Mouse (Mus musculus): ENCODE data around the gene Zfp784. TPM values are rescaled to one million over a fixed set of nuclear protein-coding genes. Genes with fewer than 3 reads are reported as not detected.

Gene Zfp784
- 1 to 10 TPM; 5.8 to 7.0 TPM for total RNA-seq (2023)

GRCm38 (mm10) chr7:5038109-5038732 lies at the start of gene Zfp784:
Zfp784 (minus strand) TSS chr7:5038446.

DNA sequence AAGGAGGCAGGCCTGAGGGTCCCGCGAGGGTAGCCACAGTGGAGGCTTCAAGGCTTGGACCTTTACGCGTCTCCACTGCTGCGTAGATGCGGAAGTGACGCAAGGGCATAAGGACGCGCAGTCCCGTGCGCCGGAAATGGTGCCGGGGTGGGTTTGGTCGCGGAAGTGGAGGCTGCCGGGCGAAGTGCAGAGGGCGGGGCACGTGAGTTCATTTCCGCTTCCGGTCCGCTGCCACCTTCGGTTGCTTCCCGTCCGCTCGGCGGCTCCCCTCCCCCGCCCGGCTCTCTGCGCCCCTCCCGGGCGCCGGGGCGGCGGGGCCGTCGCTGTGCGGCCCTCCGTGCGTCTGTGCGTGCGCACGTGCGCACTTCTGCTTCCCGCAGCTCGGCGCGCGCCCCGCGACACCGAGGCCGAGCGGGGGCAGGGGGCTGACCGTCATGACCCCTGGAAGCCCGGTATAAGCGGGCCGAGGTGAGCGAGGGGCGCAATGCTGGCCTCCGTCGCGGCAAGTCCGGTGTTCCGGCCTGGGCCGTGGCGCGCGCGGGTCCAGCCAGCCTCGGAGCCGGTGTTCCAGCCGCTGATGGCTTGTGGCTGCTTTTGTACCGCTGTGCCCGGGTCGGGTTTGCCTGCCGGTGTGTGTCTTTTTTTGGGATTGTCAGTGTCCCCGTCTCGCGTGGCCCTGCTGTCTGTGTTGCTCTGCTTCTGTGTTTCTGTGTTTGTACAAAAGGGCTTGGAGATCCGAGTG lies 41.9 kb upstream of the Zfp784 start, which contains the start of gene Epn1:
Gene Epn1, plus strand, starts transcription at position 226 of the 742 bp plus-strand sequence.

DNA sequence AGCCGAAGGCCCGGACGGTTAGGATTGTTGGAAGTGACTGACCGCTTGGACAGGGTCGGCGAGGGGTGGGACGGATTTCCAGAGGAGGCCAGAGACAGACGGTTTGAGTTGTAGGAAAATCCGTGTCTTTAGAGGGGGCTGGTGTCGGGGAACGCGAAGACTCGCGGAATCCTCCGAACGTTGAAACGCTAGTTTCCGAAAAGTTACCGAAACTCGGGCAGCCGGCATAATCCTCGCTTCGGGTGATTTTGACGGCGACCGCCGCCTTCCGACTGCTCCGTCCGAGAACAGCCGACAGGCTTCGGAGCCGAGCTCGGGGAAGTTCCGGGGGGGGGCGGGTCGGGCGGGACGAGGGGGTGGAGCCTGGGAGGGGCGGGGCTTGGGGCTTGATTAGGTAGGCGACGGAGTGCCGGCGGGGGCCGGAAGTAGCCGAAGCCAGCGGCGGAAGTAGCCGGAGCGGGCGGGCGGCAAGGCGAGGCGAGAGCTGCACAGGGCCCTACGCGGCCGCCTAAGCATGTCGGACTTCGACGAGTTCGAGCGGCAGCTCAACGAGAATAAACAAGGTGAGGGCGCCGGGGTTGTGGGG lies 23.6 kb upstream of the Zfp784 start, which contains the start of gene U2af2:
Gene U2af2, plus strand, starts transcription at position 370 of the 586 bp plus-strand sequence.

DNA sequence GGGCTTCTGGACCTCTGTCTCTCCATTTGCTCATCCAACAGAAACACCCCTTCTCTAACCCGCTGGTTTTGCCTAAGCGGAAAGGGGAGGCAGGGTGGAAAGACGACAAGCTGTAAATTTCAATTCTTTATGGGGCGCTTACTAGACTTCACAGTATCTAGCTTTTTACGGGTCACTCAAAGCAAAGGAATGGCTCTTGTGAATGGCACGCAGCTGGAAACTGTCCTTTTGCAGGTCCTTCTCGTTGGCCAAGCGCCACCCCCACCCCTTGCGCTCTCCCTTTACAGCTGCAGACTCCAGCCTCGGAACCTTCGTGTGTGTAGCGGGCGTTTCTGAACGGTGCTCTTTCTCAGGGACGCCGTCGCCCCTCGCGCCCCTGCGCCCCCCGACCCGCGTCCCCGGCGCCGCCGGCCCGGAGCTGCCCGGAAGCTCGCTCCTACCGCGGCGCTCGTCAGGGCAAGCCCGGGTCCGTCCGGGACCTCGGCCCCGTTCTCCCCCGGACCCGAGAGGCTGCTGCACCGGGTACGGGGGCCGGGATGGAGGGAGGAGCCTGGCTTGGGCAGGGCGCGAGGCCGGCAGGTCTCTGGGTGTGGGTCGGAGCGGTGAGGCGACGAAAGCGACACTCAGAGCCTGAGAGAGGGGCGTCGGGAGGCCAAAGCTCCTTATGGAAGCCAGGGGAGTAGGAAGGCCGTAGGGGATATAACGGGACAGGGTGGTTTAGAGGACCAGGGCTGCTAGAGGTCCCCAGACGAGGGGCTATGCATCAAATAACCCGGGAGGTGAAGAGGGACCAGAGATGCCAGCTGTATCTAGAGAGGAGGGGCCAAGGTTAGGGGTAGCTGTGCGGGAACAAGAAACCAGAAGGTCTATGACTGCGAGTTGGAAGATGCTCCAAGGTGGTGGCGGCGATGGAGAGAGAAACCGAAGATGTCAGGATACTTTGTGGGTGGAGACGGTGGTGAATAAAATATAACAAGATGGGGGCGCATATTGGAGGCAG lies 13.2 kb upstream of the Zfp784 start, which contains the start of gene Zfp580:
Gene Zfp580, plus strand, starts transcription at position 346 of the 1,000 bp plus-strand sequence.

DNA sequence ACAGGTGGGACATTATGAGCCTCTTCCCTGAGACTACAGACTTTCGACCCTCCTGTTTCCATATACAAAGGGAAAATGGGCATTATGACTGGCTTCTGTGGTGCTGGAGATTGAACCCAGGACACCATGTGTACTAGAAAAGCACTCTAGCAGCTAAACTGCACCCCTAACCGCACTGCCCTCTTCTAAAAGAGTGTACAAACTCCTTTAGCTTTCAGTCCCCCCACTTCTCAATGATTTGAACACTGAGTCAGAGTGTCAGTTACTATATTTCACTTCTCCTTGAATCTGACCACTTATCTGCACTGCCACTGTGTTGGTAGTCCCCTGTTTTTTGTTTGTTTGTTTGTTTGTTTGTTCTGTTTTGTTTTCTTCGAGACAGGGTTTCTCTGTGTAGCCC lies 4.4 kb downstream of the Zfp784 start, which contains the start of gene 4632433K11Rik:
Gene 4632433K11Rik, plus strand, starts transcription at position 301 of the 400 bp plus-strand sequence.

DNA sequence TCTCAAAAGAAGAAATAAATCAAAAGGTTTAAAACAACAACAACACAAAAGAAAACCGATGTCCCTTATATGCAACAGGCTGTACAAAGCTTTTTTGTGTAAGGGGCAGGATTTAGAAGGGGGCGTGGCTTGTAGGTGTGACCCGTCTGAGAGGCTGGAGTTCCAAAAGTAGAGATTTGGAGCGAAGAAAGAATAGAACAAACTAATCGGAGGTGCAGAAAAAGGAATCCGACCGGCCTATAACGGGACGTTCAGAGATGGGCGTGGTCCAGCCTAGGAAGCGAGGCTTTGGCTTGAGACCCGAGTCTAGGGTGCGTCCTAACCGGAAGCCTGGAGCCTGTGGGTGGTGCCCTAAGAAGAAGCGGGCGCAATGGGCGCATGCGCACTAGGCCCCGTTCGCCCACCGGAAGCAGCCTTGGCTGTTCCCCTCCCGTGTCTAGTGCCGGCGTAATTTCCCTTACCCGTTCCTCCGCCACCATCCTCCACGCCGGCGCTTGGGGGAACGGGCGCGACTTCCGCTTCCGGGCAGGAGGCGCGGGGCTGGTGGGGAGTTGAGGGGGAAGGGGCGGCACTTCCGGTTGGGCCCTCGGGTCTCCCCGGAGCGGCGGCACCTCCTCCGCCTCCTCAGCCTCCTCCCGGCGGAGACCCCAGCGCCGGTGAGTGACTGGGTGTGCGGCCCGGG lies 18.1 kb downstream of the Zfp784 start, which contains the start of the genes Zfp865 and Ccdc106:
Gene Zfp865, plus strand, starts transcription at position 377 of the 682 bp plus-strand sequence.
Gene Ccdc106, plus strand, starts transcription at position 554 of the 682 bp plus-strand sequence.

GRCm38 (mm10) chr7:5015118-5016001 lies 22.9 kb downstream of the Zfp784 start, which contains the start of gene Gm44973:
Gm44973 (plus strand) TSS chr7:5015496.

GRCm38 (mm10) chr7:5014251-5015117 lies 23.8 kb downstream of the Zfp784 start, which contains the start of the genes Zfp524 and Fiz1:
Zfp524 (plus strand) TSS chr7:5014415.
Fiz1 (minus strand) TSS chr7:5014697.

DNA sequence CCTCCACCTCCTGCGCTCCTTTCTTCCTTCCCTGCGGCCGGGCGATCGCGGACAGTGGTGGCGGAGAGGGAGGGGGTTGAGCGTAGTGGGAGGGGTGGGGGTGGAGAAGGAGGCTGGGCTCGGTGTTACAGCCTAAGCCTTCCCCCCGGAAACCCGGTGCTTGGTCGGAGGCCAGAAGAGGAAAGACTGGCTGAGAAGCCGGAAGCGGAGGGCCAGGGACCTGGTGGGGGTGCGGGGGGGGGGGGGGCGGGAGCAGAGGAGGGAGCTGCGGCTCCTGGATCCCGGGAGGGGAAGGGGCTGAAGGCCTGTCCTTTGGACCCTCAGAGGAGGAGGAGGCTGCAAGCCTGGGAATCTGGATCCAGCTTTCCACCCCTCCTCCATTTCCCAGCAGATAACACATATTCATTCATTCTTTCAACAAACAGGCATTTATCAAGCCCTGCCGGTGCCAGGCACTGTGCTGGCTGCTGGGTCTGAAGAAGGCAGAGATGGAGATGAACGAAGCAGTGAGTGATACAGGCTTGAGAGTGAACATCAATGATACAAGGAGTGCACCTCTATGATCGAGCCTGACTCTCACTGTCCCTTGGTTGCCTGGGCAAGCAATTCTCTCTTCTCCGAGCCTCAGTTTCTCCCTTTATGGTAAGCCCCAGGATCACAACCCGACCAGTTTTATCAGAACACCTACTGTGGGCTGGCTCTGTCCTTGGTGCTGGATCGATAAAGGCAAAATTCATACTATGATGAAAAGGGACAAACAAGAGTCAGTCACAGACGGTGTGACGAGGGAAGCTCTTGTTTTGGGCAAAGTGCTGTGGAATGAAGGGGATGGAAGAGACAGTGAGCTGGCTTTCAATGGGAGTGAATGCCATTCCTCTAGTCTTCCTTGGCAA lies 42.0 kb downstream of the Zfp784 start, which contains the start of gene Zfp579:
Gene Zfp579, minus strand, starts transcription at position 156 of the 893 bp plus-strand sequence.

Other genes starting within 250 kb of the Zfp784 start
- 1 to 10 TPM; 2.2 to 3.2 TPM for gene Tmem238, start 248.8 kb downstream of the Zfp784 start, total RNA-seq (2023)
- gene Rpl28, start 245.6 kb downstream of the Zfp784 start, total RNA-seq (2023) = 1,000 to 10,000 TPM; 1,616 to 1,738 TPM
- 100 to 1,000 TPM; 115 to 155 TPM for gene Ube2s, start 225.9 kb downstream of the Zfp784 start, total RNA-seq (2023)
- 1 to 10 TPM; 1.5 to 2.2 TPM for gene Shisa7, start 193.8 kb downstream of the Zfp784 start, total RNA-seq (2023)
- 10 to 100 TPM in 1 of 2 experiments, 1 to 10 TPM in 1; 8.1 to 13.1 TPM for gene Isoc2b, start 168.2 kb downstream of the Zfp784 start, total RNA-seq (2023)
- 10 to 100 TPM; 11.1 to 11.2 TPM for gene Isoc2a, start 161.3 kb downstream of the Zfp784 start, total RNA-seq (2023)
- gene Gm36210, start 131.9 kb downstream of the Zfp784 start, total RNA-seq (2023) = not detected
- gene Zfp628, start 123.2 kb downstream of the Zfp784 start, total RNA-seq (2023) = 10 to 100 TPM; 32.8 to 34.2 TPM
- 10 to 100 TPM in 1 of 2 experiments, 1 to 10 TPM in 1; 6.6 to 10.6 TPM for gene Nat14, start 116.4 kb downstream of the Zfp784 start, total RNA-seq (2023)
- gene Ssc5d, start 112.7 kb downstream of the Zfp784 start, total RNA-seq (2023) = under 1 TPM in 1 of 2 experiments, not detected in 1; 0.41 TPM
- gene Sbk2, start 74.0 kb downstream of the Zfp784 start, total RNA-seq (2023) = under 1 TPM; 0.33 to 0.87 TPM
- gene Sbk3, start 67.3 kb downstream of the Zfp784 start, total RNA-seq (2023) = not detected
- 10 to 100 TPM; 20.7 to 31.7 TPM for gene Zfp579, start 42.3 kb downstream of the Zfp784 start, total RNA-seq (2023)
- gene Zfp524, start 24.0 kb downstream of the Zfp784 start, total RNA-seq (2023) = 10 to 100 TPM; 10.5 to 12.3 TPM
- 10 to 100 TPM; 54.8 to 57.0 TPM for gene Fiz1, start 23.7 kb downstream of the Zfp784 start, total RNA-seq (2023)
- not detected for gene Gm44973, start 22.9 kb downstream of the Zfp784 start, total RNA-seq (2023)
- gene Zfp865, start 18.1 kb downstream of the Zfp784 start, total RNA-seq (2023) = 10 to 100 TPM; 47.6 to 56.7 TPM
- gene Ccdc106, start 17.9 kb downstream of the Zfp784 start, total RNA-seq (2023) = not detected
- gene 4632433K11Rik, start 4.3 kb downstream of the Zfp784 start, total RNA-seq (2023) = not detected
- 1 to 10 TPM; 4.0 to 4.5 TPM for gene Zfp580, start 13.1 kb upstream of the Zfp784 start, total RNA-seq (2023)
- gene U2af2, start 23.7 kb upstream of the Zfp784 start, total RNA-seq (2023) = 100 to 1,000 TPM; 521 to 558 TPM
- gene Epn1, start 41.8 kb upstream of the Zfp784 start, total RNA-seq (2023) = 100 to 1,000 TPM; 220 to 234 TPM
- gene Rfpl4, start 78.5 kb upstream of the Zfp784 start, total RNA-seq (2023) = not detected
- 1 to 10 TPM in 1 of 2 experiments, not detected in 1; 1.1 TPM for gene Rasl2-9, start 87.5 kb upstream of the Zfp784 start, total RNA-seq (2023)
- not detected for gene Vmn1r55, start 111.2 kb upstream of the Zfp784 start, total RNA-seq (2023)
- not detected for gene Vmn1r56, start 158.3 kb upstream of the Zfp784 start, total RNA-seq (2023)
- not detected for gene Vmn1r57, start 180.0 kb upstream of the Zfp784 start, total RNA-seq (2023)

Measured in B cell, adult 67 days (primary cell).